Mouse (Mus musculus): ENCODE results near the gene Scaper.

Scaper gene

GRCm38 (mm10) chr9:55937664-55938617 lies at the start of gene Scaper:
Gene Scaper, minus strand, starts transcription at chr9:55938119.
- peak; percentile 85 to 90 for DNase-seq (ENCODE audit: low spot score in 2 of 2)

- peak in 1 of 2 experiments; percentile 44 for DNase-seq (ENCODE audit: low spot score in 2 of 2)
These were observed 8.9 kb upstream of the Scaper start for GRCm38 (mm10) chr9:55946819-55947218.

- no peak for DNase-seq (ENCODE audit: low spot score in 2 of 2)
These were observed 3.4 kb upstream of the Scaper start for GRCm38 (mm10) chr9:55941356-55941755.

- no peak for DNase-seq (ENCODE audit: low spot score in 2 of 2)
These were observed 683 bp upstream of the Scaper start for GRCm38 (mm10) chr9:55938618-55938985.

GRCm38 (mm10) chr9:55937224-55937663 lies 675 bp downstream of the Scaper start:
- no peak for DNase-seq (ENCODE audit: low spot score in 2 of 2)

GRCm38 (mm10) chr9:55932482-55932881 lies 5.4 kb downstream of the Scaper start:
- no peak for DNase-seq (ENCODE audit: low spot score in 2 of 2)

GRCm38 (mm10) chr9:55918579-55918978 lies 19.3 kb downstream of the Scaper start:
- DNase-seq (ENCODE audit: low spot score in 2 of 2): no peak

GRCm38 (mm10) chr9:55916751-55917150 lies 21.2 kb downstream of the Scaper start:
- no peak for DNase-seq (ENCODE audit: low spot score in 2 of 2)

GRCm38 (mm10) chr9:55911481-55911880 lies 26.4 kb downstream of the Scaper start:
- no peak for DNase-seq (ENCODE audit: low spot score in 2 of 2)

GRCm38 (mm10) chr9:55902964-55903363 lies 35.0 kb downstream of the Scaper start:
- no peak for DNase-seq (ENCODE audit: low spot score in 2 of 2)

- no peak for DNase-seq (ENCODE audit: low spot score in 2 of 2)
These were observed 36.3 kb downstream of the Scaper start for GRCm38 (mm10) chr9:55901588-55901987.

- no peak for DNase-seq (ENCODE audit: low spot score in 2 of 2)
These were observed 37.4 kb downstream of the Scaper start for GRCm38 (mm10) chr9:55900531-55900930.

- DNase-seq (ENCODE audit: low spot score in 2 of 2): no peak
These were observed 59.9 kb downstream of the Scaper start for GRCm38 (mm10) chr9:55878066-55878465.

- no peak for DNase-seq (ENCODE audit: low spot score in 2 of 2)
These were observed 148.5 kb downstream of the Scaper start for GRCm38 (mm10) chr9:55789442-55789841.

GRCm38 (mm10) chr9:55712016-55712415 lies 225.9 kb downstream of the Scaper start:
- no peak for DNase-seq (ENCODE audit: low spot score in 2 of 2)

GRCm38 (mm10) chr9:55710553-55710952 lies 227.4 kb downstream of the Scaper start:
- DNase-seq (ENCODE audit: low spot score in 2 of 2): no peak

GRCm38 (mm10) chr9:55706603-55707002 lies 231.3 kb downstream of the Scaper start:
- no peak for DNase-seq (ENCODE audit: low spot score in 2 of 2)

- DNase-seq (ENCODE audit: low spot score in 2 of 2): no peak
These were observed 242.6 kb downstream of the Scaper start for GRCm38 (mm10) chr9:55695307-55695706.

- no peak for DNase-seq (ENCODE audit: low spot score in 2 of 2)
These were observed 260.8 kb downstream of the Scaper start for GRCm38 (mm10) chr9:55677099-55677498.

GRCm38 (mm10) chr9:55646444-55646843 lies 291.5 kb downstream of the Scaper start:
- no peak for DNase-seq (ENCODE audit: low spot score in 2 of 2)

GRCm38 (mm10) chr9:55626990-55627389 lies 310.9 kb downstream of the Scaper start:
- no peak for DNase-seq (ENCODE audit: low spot score in 2 of 2)

GRCm38 (mm10) chr9:55614711-55615110 lies 323.2 kb downstream of the Scaper start:
- DNase-seq (ENCODE audit: low spot score in 2 of 2): no peak

- DNase-seq (ENCODE audit: low spot score in 2 of 2): no peak
These were observed 328.2 kb downstream of the Scaper start for GRCm38 (mm10) chr9:55609751-55610150.
